Mouse (Mus musculus) erythroblast, embryonic 14.5 days (primary cell): ENCODE results near the gene Ifrd2.

ENCODE experiments used
- GATA1 ChIP-seq: IDR thresholded peaks from 2 replicates; pipeline ENCODE4 v1.6.1; 2012; ENCODE audit warnings: low read length, inconsistent platforms, mixed read lengths
- TAL1 ChIP-seq: IDR thresholded peaks from 3 replicates; pipeline ENCODE4 v1.6.1; 2012; ENCODE audit warnings: low read length, inconsistent platforms, mixed read lengths

DNA sequence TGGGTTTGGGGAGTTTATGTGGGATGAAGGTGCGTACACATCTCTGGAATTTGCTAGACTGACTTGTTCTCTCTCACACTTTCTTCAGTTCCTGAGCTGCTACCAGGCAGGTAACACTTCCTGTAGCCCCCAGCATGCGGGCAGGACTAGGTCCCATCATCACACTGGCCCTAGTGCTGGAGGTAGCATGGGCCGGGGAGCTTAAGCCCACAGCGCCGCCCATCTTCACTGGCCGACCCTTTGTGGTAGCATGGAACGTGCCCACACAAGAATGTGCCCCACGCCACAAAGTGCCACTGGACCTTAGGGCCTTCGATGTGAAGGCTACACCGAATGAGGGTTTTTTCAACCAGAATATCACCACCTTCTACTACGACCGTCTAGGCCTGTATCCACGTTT is 17.4 kb upstream of the Ifrd2 start:
- TF ChIP-seq GATA1 (no peak), TAL1 (no peak)
